Mouse (Mus musculus): Measurements from ENCODE around the gene Secisbp2l. TPM values are rescaled to one million over a fixed set of nuclear protein-coding genes. Genes with fewer than 3 reads are reported as not detected.

The Secisbp2l gene
- polyA plus RNA-seq, 1 experiment from 2014 or later = 15.2 TPM

DNA sequence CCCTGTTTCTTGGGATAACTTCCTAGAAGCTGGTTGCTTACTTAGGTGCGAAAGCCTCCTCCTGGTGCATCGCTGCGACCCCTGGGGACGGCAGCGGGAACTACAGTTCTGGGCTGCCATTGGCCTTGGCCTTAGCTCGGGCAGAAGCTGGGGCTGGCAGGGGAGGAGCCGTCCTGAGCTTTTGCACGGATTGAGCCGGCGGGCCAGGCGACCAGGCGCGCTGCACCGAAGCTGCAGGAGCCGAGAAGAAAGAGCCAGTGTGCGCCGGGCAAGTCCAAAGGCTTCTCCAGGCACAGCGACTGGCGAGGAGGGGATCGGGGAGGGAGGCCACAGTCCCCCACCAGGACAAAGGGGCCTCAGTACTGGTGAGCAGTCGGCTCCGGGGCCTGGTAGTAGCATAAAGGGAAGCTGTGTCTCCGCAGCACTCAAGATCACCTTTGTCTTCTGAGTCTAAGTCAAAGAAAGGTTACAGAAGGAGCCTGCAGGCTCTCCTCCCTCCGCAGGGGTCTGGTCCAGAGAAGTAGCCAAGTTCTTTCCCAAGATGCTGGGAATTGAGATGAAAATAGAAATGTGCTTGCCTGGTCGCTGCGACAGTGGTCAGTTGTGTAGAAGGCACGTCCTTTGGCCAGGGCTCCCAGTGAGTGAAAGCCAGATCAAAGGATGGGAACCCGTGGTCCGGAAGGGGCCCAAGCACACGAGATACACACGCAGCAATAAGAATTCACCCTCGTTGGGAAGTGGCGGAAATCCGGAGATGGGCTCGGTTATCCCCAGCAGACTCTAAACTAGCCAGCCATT is 50.7 kb downstream of the Secisbp2l start:
- no peaks in the 10 kb centered on the region for H3K9me3 ChIP-seq
- H3K4me3 ChIP-seq = peak overlapping the region; percentile 57
- H3K27ac ChIP-seq = peak overlapping the region; percentile 93
- peaks cover 52% of the 10 kb centered on the region for H3K27me3 ChIP-seq (ENCODE audit: poor library complexity, severe bottlenecking)
- peaks cover 16% of the 10 kb centered on the region for H3K4me1 ChIP-seq
- no peaks in the 10 kb centered on the region for H3K36me3 ChIP-seq (replicated peaks)
- 8% methylated on average over 35 of the region's 35 CpGs for WGBS
- DNase-seq (ENCODE audit: extremely low spot score, low spot score) = peak; percentile 94

DNA sequence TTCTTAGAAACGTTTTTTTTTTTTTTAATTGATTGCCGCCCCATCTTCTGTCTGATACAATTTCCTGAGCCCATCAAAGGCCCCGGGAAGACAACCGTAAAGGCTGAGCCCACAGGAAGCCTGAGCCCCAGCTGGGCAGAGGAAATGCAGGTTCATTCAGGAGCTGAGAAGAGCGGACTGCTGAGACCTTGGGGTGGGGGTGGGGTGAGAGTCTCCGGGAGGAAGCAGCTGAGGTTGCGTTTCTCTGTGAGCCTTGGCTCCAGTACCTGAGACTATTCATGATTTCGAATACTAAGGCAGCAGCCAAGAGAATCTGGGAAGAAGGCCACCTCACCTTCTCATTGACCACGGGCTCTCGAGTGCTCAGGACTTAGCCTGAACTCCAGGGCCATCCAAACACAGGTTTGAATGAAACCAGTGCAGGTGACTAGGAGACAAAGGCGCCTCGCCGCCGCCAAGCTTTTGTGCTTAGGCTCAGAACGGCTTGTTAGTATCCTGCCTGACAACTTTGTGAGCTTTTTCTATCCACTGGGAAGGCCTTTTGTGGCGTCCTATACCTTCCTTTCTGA is 58.0 kb downstream of the Secisbp2l start:
- peak overlapping the region; percentile 66 for H3K27ac ChIP-seq
- peak; percentile 38 for DNase-seq (ENCODE audit: extremely low spot score, low spot score)
- peaks cover 28% of the 10 kb centered on the region for H3K4me1 ChIP-seq
- peaks cover 92% of the 10 kb centered on the region for H3K27me3 ChIP-seq (ENCODE audit: poor library complexity, severe bottlenecking)
- peak overlapping the region; percentile 63 for H3K4me3 ChIP-seq
- under 1% methylated on average over 16 of the region's 16 CpGs for WGBS
- no peaks in the 10 kb centered on the region for H3K36me3 ChIP-seq (replicated peaks)
- H3K9me3 ChIP-seq = no peaks in the 10 kb centered on the region

- peak within 1 kb of the TSS; percentile 81 for H3K27ac ChIP-seq
- WGBS = under 1% methylated on average over 15 of the region's 15 CpGs
- peaks cover 86% of the 10 kb centered on the region for H3K27me3 ChIP-seq (ENCODE audit: poor library complexity, severe bottlenecking)
- peak within 1 kb of the TSS; percentile 63 for H3K4me3 ChIP-seq
- no peaks in the 10 kb centered on the region for H3K9me3 ChIP-seq
- no peak for DNase-seq (ENCODE audit: extremely low spot score, low spot score)
- H3K36me3 ChIP-seq (replicated peaks) = no peaks in the 10 kb centered on the region
- H3K4me1 ChIP-seq = peaks cover 28% of the 10 kb centered on the region
Measured at GRCm38 (mm10) chr2:125724086-125724430, 58.6 kb downstream of the Secisbp2l start, which contains the start of gene Shc4. TSS of gene Shc4 (minus strand) at chr2:125724148.

- Histone ChIP-seq H3K27me3 (ENCODE audit: poor library complexity, severe bottlenecking) (peaks cover 83% of the 10 kb centered on the region), H3K27ac (peak overlapping the region; percentile 81), H3K4me3 (peak overlapping the region; percentile 63), H3K9me3 (no peaks in the 10 kb centered on the region), H3K4me1 (peaks cover 28% of the 10 kb centered on the region), H3K36me3 (replicated peaks) (no peaks in the 10 kb centered on the region)
- under 1% methylated on average over 34 of the region's 34 CpGs for WGBS
- DNase-seq (ENCODE audit: extremely low spot score, low spot score) = peak; percentile 76
Measured at GRCm38 (mm10) chr2:125723408-125724085, 59.1 kb downstream of the Secisbp2l start.

GRCm38 (mm10) chr2:125723086-125723407 is 59.6 kb downstream of the Secisbp2l start:
- H3K9me3 ChIP-seq = no peaks in the 10 kb centered on the region
- no peak for DNase-seq (ENCODE audit: extremely low spot score, low spot score)
- H3K27ac ChIP-seq = peak overlapping the region; percentile 81
- H3K36me3 ChIP-seq (replicated peaks) = no peaks in the 10 kb centered on the region
- under 1% methylated on average over 18 of the region's 18 CpGs for WGBS
- H3K27me3 ChIP-seq (ENCODE audit: poor library complexity, severe bottlenecking) = peaks cover 78% of the 10 kb centered on the region
- H3K4me3 ChIP-seq = peak overlapping the region; percentile 63
- peaks cover 28% of the 10 kb centered on the region for H3K4me1 ChIP-seq

DNA sequence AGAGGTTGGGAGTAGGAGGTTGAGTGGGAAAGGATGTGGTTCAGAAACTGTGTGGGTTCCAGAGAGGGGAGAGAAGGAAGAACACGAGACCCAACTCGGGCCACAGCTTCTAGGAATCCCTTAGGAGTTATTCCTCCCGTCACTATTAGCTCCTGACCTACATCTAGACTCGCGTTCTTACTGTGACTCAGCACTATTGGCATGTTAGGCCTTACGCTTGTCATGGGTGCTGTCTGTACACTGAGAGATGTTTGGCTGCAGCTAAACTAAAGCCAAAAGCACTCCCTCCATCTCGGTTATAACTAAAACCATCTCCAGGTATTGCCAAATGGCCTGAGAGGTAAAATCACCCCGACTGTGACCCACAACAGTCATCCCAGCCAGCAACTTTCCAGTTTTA is 66.1 kb downstream of the Secisbp2l start:
- Histone ChIP-seq H3K4me1 (no peaks in the 10 kb centered on the region), H3K27me3 (ENCODE audit: poor library complexity, severe bottlenecking) (peaks cover 19% of the 10 kb centered on the region), H3K4me3 (no peak overlapping the region), H3K36me3 (replicated peaks) (no peaks in the 10 kb centered on the region), H3K27ac (no peak overlapping the region), H3K9me3 (no peaks in the 10 kb centered on the region)
- WGBS = 89% methylated on average over 8 of the region's 8 CpGs
- no peak for DNase-seq (ENCODE audit: extremely low spot score, low spot score)

DNA sequence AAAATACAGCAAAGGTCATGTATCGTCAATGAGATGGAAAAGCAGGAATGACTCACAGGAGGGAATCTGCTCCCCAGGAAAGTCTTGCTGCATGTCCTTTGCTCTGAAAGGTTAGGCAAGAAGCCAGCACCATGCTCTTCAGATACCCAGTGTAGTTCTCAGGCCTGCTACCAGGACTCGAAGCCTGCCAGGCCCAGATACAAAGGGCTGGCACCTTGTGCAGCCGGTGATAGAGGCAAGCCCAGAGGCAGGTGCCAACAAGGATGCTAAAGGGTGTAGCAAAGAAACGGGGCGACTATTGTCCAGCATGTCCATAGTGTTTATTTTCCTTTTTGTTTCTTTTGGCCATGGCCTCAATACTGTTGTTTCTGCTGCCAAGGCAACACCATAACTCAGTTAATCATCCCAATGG is 76.2 kb downstream of the Secisbp2l start:
- no peak overlapping the region for H3K4me3 ChIP-seq
- 90% methylated on average over 5 of the region's 5 CpGs for WGBS
- peaks cover 20% of the 10 kb centered on the region for H3K4me1 ChIP-seq
- no peaks in the 10 kb centered on the region for H3K9me3 ChIP-seq
- no peak for DNase-seq (ENCODE audit: extremely low spot score, low spot score)
- H3K36me3 ChIP-seq (replicated peaks) = no peaks in the 10 kb centered on the region
- H3K27me3 ChIP-seq (ENCODE audit: poor library complexity, severe bottlenecking) = peaks cover 8% of the 10 kb centered on the region; the same call in 1 of the 2 replicates
- H3K27ac ChIP-seq = 0 out of 2 replicates have a peak overlapping the region, but pooled peaks have one; percentile 30

- DNase-seq (ENCODE audit: extremely low spot score, low spot score) = peak; percentile 39
- Histone ChIP-seq H3K36me3 (replicated peaks) (no peaks in the 10 kb centered on the region), H3K4me1 (peaks cover 20% of the 10 kb centered on the region), H3K27me3 (ENCODE audit: poor library complexity, severe bottlenecking) (peaks cover 8% of the 10 kb centered on the region; the same call in 1 of the 2 replicates), H3K9me3 (no peaks in the 10 kb centered on the region), H3K4me3 (no peak overlapping the region), H3K27ac (peak overlapping the region; percentile 65)
- 31% methylated on average over 12 of the region's 12 CpGs for WGBS
Measured at GRCm38 (mm10) chr2:125704907-125705631, 77.6 kb downstream of the Secisbp2l start.

- 89% methylated on average over 2 of the region's 2 CpGs for WGBS
- Histone ChIP-seq H3K36me3 (replicated peaks) (no peaks in the 10 kb centered on the region), H3K27me3 (ENCODE audit: poor library complexity, severe bottlenecking) (peaks cover 8% of the 10 kb centered on the region; the same call in 1 of the 2 replicates), H3K27ac (no peak overlapping the region), H3K4me3 (no peak overlapping the region), H3K4me1 (peaks cover 20% of the 10 kb centered on the region), H3K9me3 (no peaks in the 10 kb centered on the region)
- no peak for DNase-seq (ENCODE audit: extremely low spot score, low spot score)
Measured at GRCm38 (mm10) chr2:125702851-125703250, 79.8 kb downstream of the Secisbp2l start.

DNA sequence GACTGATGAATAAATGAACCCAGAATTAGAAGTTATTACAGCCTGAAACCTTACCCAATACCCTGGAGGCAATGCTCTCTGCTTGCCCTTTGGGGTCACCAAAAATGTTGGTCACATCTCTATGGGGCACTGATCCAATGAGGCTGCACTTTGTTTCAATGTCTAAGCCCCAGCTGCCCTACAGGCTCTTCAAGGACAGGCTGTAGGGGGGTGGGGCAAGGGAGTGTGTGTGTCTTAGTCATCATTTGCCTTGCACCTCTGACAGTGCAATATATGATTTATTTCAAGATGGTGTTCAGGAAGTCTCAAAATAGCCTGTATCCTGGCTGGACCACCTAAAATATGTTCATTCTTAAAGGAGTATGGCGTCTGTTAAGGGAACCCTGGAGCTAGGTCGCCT is 81.1 kb downstream of the Secisbp2l start:
- Histone ChIP-seq H3K4me1 (peaks cover 19% of the 10 kb centered on the region), H3K9me3 (no peaks in the 10 kb centered on the region), H3K36me3 (replicated peaks) (no peaks in the 10 kb centered on the region), H3K27me3 (ENCODE audit: poor library complexity, severe bottlenecking) (peaks cover 8% of the 10 kb centered on the region; the same call in 1 of the 2 replicates), H3K27ac (no peak overlapping the region), H3K4me3 (no peak overlapping the region)
- WGBS = 90% methylated on average over 2 of the region's 2 CpGs
- no peak for DNase-seq (ENCODE audit: extremely low spot score, low spot score)

- Histone ChIP-seq H3K9me3 (no peaks in the 10 kb centered on the region), H3K27ac (no peak overlapping the region), H3K4me3 (no peak overlapping the region), H3K27me3 (ENCODE audit: poor library complexity, severe bottlenecking) (no peaks in the 10 kb centered on the region), H3K36me3 (replicated peaks) (no peaks in the 10 kb centered on the region), H3K4me1 (peaks cover 4% of the 10 kb centered on the region; the same call in 1 of the 2 replicates)
- DNase-seq (ENCODE audit: extremely low spot score, low spot score) = no peak
- 61% methylated on average over 2 of the region's 2 CpGs for WGBS
Measured at GRCm38 (mm10) chr2:125696219-125696618, 86.5 kb downstream of the Secisbp2l start.

- H3K27ac ChIP-seq = no peak overlapping the region
- DNase-seq (ENCODE audit: extremely low spot score, low spot score) = no peak
Measured at GRCm38 (mm10) chr2:125694798-125695197, 87.9 kb downstream of the Secisbp2l start.

More at GRCm38 (mm10) chr2:125694798-125695197, 87.9 kb downstream of the Secisbp2l start:
- H3K27me3 ChIP-seq (ENCODE audit: poor library complexity, severe bottlenecking) = no peaks in the 10 kb centered on the region
- H3K4me1 ChIP-seq = peaks cover 4% of the 10 kb centered on the region; the same call in 1 of the 2 replicates
- 95% methylated on average over 2 of the region's 2 CpGs for WGBS
- H3K36me3 ChIP-seq (replicated peaks) = no peaks in the 10 kb centered on the region
- H3K4me3 ChIP-seq = no peak overlapping the region
- no peaks in the 10 kb centered on the region for H3K9me3 ChIP-seq

Data from forebrain, embryonic 10.5 days (tissue).